Mouse (Mus musculus) midbrain, embryonic 15.5 days (tissue): ENCODE data around the gene Ttl. TPM values are rescaled to one million over a fixed set of nuclear protein-coding genes. Genes with fewer than 3 reads are reported as not detected.

Source experiments
- ATAC-seq: fragments of 200-750 bp; cut with Nextera tagmentation; replicated peaks from 2 replicates; pipeline ENCODE4 v1.8.0; 2017; ENCODE audit warnings: moderate TSS enrichment
- H3K27ac ChIP-seq: fragments of 300-500 bp; sonication (generic); 2 replicates; pipeline ENCODE4 v1.5.1; 2015; ENCODE audit warnings: mild to moderate bottlenecking, inconsistent platforms
- H3K27me3 ChIP-seq: fragments of 300-500 bp; sonication (generic); replicated peaks from 2 replicates; pipeline ENCODE4 v1.6.1; 2015; ENCODE audit warnings: inconsistent platforms
- H3K36me3 ChIP-seq: fragments of 300-500 bp; sonication (generic); replicated peaks from 2 replicates; pipeline ENCODE4 v1.6.1; 2015; ENCODE audit warnings: inconsistent platforms
- H3K4me1 ChIP-seq: fragments of 300-500 bp; sonication (generic); 2 replicates; pipeline ENCODE4 v1.6.1; 2015; ENCODE audit warnings: inconsistent platforms
- H3K4me2 ChIP-seq: fragments of 300-500 bp; sonication (generic); 2 replicates; pipeline ENCODE4 v1.6.1; 2015; ENCODE audit warnings: inconsistent platforms, mild to moderate bottlenecking, moderate library complexity
- H3K4me3 ChIP-seq: fragments of 300-500 bp; sonication (generic); 2 replicates; pipeline ENCODE4 v1.5.1; 2015; ENCODE audit warnings: mild to moderate bottlenecking, inconsistent platforms
- H3K9ac ChIP-seq: fragments of 300-500 bp; sonication (generic); 2 replicates; pipeline ENCODE4 v1.6.1; 2015; ENCODE audit warnings: mild to moderate bottlenecking, inconsistent platforms
- H3K9me3 ChIP-seq: fragments of 300-500 bp; sonication (generic); 2 replicates; pipeline ENCODE4 v1.6.1; 2016; ENCODE audit warnings: inconsistent platforms
- WGBS: fragments of 180-500 bp; shearing (Covaris S2); methylation state at CpG from one replicate; pipeline ENCODE4 v1.1.7; 2015; ENCODE audit warnings: mixed read lengths; 5-methylcytosine and 5-hydroxymethylcytosine counted together
- polyA plus RNA-seq: library from polyadenylated mRNA; unstranded; fragments of >200 nt; fragmentation: Nextera tagmentation; extraction: Ambion mirVana; gene quantifications from 2 replicates; pipeline ENCODE4 v1.2.1, GENCODE M21; 2015

Gene Ttl
- polyA plus RNA-seq, 1 experiment from 2014 or later: 32.9 TPM

GRCm38 (mm10) chr2:129056597-129056996 lies 9.1 kb upstream of the Ttl start:
- Histone ChIP-seq H3K27me3 (no peaks in the 10 kb centered on the region), H3K9me3 (no peaks in the 10 kb centered on the region), H3K27ac (no peak overlapping the region), H3K4me3 (no peak overlapping the region), H3K4me2 (no peak overlapping the region), H3K9ac (no peak overlapping the region), H3K4me1 (no peaks in the 10 kb centered on the region), H3K36me3 (no peaks in the 10 kb centered on the region)
- 47% methylated on average over 9 of the region's 9 CpGs for WGBS
- no peak for ATAC-seq

- Histone ChIP-seq H3K4me2 (no peak overlapping the region), H3K9ac (no peak overlapping the region), H3K27me3 (no peaks in the 10 kb centered on the region), H3K27ac (no peak overlapping the region), H3K4me3 (no peak overlapping the region), H3K36me3 (no peaks in the 10 kb centered on the region), H3K4me1 (no peaks in the 10 kb centered on the region), H3K9me3 (no peaks in the 10 kb centered on the region)
- ATAC-seq: no peak
- 96% methylated on average over 8 of the region's 8 CpGs for WGBS
Measured at GRCm38 (mm10) chr2:129057256-129057655, 8.5 kb upstream of the Ttl start.

DNA sequence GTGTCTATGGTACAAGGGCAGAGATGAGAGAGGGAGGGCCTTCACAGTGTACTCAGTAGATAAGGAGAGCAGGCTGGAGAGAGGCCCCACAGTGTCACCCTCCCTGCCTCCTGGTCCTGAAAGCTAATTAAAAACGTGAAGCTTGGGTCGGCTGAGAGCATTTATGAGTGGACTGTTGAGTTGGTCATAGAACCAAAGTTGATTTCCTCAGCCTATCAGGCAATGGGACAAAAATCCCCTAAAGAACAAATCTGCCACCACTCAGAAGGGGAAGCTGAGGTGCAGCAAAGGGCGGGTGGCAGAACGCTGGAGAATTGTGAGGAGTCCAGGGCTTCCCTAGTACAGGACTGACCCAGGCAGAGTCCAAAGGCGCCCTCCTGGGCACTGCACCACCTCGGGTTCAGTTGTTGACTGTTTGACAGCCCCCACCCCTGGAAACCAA lies 7.8 kb upstream of the Ttl start:
- H3K4me3 ChIP-seq: no peak overlapping the region
- no peak overlapping the region for H3K27ac ChIP-seq
- H3K4me2 ChIP-seq: no peak overlapping the region
- H3K36me3 ChIP-seq: no peaks in the 10 kb centered on the region
- 92% methylated on average over 6 of the region's 6 CpGs for WGBS
- H3K27me3 ChIP-seq: no peaks in the 10 kb centered on the region
- no peaks in the 10 kb centered on the region for H3K4me1 ChIP-seq
- no peaks in the 10 kb centered on the region for H3K9me3 ChIP-seq
- H3K9ac ChIP-seq: no peak overlapping the region
- ATAC-seq: no peak

DNA sequence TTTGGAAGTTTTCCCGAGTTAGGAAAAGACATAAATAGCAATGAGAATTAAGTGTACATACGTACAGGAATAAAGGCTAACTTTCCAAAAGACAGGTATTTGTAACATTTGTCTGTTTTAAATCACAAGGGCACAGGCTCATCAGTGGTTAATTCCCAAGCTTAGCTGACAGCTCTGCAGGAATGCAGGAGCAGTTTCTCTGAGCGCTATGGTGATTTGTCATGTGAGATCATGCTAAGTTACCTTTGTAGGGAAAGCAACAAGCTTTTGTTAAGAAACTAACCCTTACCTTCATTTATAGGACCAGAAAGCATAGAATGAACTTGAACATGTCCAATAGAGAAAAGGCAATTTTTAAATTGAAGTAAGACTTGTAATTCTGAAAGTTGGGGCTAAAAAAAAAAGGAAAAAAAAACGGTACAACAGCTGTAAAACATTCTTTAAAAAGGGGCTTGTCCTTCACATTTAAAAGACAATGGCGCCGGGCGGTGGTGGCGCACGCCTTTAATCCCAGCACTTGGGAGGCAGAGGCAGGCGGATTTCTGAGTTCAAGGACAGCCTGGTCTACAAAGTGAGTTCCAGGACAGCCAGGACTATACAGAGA lies 4.2 kb upstream of the Ttl start:
- no peak overlapping the region for H3K4me3 ChIP-seq
- H3K36me3 ChIP-seq: no peaks in the 10 kb centered on the region
- H3K4me1 ChIP-seq: peaks cover 10% of the 10 kb centered on the region
- H3K27ac ChIP-seq: no peak overlapping the region
- H3K27me3 ChIP-seq: no peaks in the 10 kb centered on the region
- WGBS: 82% methylated on average over 10 of the region's 10 CpGs
- no peak overlapping the region for H3K4me2 ChIP-seq
- H3K9ac ChIP-seq: no peak overlapping the region
- ATAC-seq: no peak
- no peaks in the 10 kb centered on the region for H3K9me3 ChIP-seq

- under 1% methylated on average over 20 of the region's 20 CpGs for WGBS
- H3K9ac ChIP-seq: peak overlapping the region; percentile 77
Measured at GRCm38 (mm10) chr2:129066326-129066725, 584 bp downstream of the Ttl start.

GRCm38 (mm10) chr2:129070296-129070695 lies 4.6 kb downstream of the Ttl start:
- no peak for ATAC-seq

More at GRCm38 (mm10) chr2:129066326-129066725, 584 bp downstream of the Ttl start:
- Histone ChIP-seq H3K36me3 (no peaks in the 10 kb centered on the region), H3K27ac (peak overlapping the region; percentile 84), H3K4me2 (peak overlapping the region; percentile 79), H3K4me3 (peak overlapping the region; percentile 70), H3K27me3 (no peaks in the 10 kb centered on the region), H3K9me3 (no peaks in the 10 kb centered on the region), H3K4me1 (peaks cover 30% of the 10 kb centered on the region)
- ATAC-seq: peak; percentile 85

GRCm38 (mm10) chr2:129078313-129078712 lies 12.6 kb downstream of the Ttl start:
- Histone ChIP-seq H3K9ac (no peak overlapping the region), H3K36me3 (peaks cover 38% of the 10 kb centered on the region)

More at GRCm38 (mm10) chr2:129070296-129070695, 4.6 kb downstream of the Ttl start:
- WGBS: 89% methylated on average over 3 of the region's 3 CpGs
- Histone ChIP-seq H3K27me3 (no peaks in the 10 kb centered on the region), H3K9ac (no peak overlapping the region), H3K4me3 (no peak overlapping the region), H3K36me3 (no peaks in the 10 kb centered on the region), H3K9me3 (no peaks in the 10 kb centered on the region), H3K4me2 (no peak overlapping the region), H3K4me1 (peaks cover 25% of the 10 kb centered on the region), H3K27ac (no peak overlapping the region)

GRCm38 (mm10) chr2:129079194-129079593 lies 13.5 kb downstream of the Ttl start:
- Histone ChIP-seq H3K27ac (no peak overlapping the region), H3K9me3 (no peaks in the 10 kb centered on the region), H3K36me3 (peaks cover 38% of the 10 kb centered on the region), H3K4me2 (no peak overlapping the region), H3K4me1 (no peaks in the 10 kb centered on the region), H3K27me3 (no peaks in the 10 kb centered on the region), H3K4me3 (no peak overlapping the region), H3K9ac (no peak overlapping the region)
- 81% methylated on average over 2 of the region's 2 CpGs for WGBS
- ATAC-seq: no peak

More at GRCm38 (mm10) chr2:129078313-129078712, 12.6 kb downstream of the Ttl start:
- ATAC-seq: no peak
- Histone ChIP-seq H3K4me1 (no peaks in the 10 kb centered on the region), H3K9me3 (no peaks in the 10 kb centered on the region), H3K4me3 (no peak overlapping the region), H3K4me2 (no peak overlapping the region), H3K27ac (no peak overlapping the region), H3K27me3 (no peaks in the 10 kb centered on the region)
- 82% methylated on average over 3 of the region's 3 CpGs for WGBS

GRCm38 (mm10) chr2:129081097-129081496 lies 15.4 kb downstream of the Ttl start:
- H3K36me3 ChIP-seq: peaks cover 42% of the 10 kb centered on the region
- no peaks in the 10 kb centered on the region for H3K9me3 ChIP-seq
- H3K4me1 ChIP-seq: no peaks in the 10 kb centered on the region
- 69% methylated on average over 13 of the region's 13 CpGs for WGBS
- H3K4me3 ChIP-seq: no peak overlapping the region
- no peaks in the 10 kb centered on the region for H3K27me3 ChIP-seq
- no peak overlapping the region for H3K9ac ChIP-seq
- no peak overlapping the region for H3K27ac ChIP-seq
- no peak for ATAC-seq
- H3K4me2 ChIP-seq: no peak overlapping the region

GRCm38 (mm10) chr2:129083514-129083913 lies 17.8 kb downstream of the Ttl start:
- Histone ChIP-seq H3K4me3 (no peak overlapping the region), H3K27ac (no peak overlapping the region), H3K4me2 (no peak overlapping the region), H3K4me1 (no peaks in the 10 kb centered on the region), H3K36me3 (peaks cover 34% of the 10 kb centered on the region), H3K9me3 (no peaks in the 10 kb centered on the region), H3K9ac (no peak overlapping the region), H3K27me3 (no peaks in the 10 kb centered on the region)
- WGBS: 95% methylated on average over 5 of the region's 5 CpGs
- no peak for ATAC-seq

- peaks cover 31% of the 10 kb centered on the region for H3K36me3 ChIP-seq
- H3K4me1 ChIP-seq: no peaks in the 10 kb centered on the region
- H3K27ac ChIP-seq: no peak overlapping the region
- H3K4me3 ChIP-seq: no peak overlapping the region
- no peak overlapping the region for H3K9ac ChIP-seq
- no peaks in the 10 kb centered on the region for H3K9me3 ChIP-seq
- 56% methylated on average over 2 of the region's 2 CpGs for WGBS
- H3K27me3 ChIP-seq: no peaks in the 10 kb centered on the region
- ATAC-seq: no peak
- H3K4me2 ChIP-seq: no peak overlapping the region
Measured at GRCm38 (mm10) chr2:129084959-129085358, 19.2 kb downstream of the Ttl start.

DNA sequence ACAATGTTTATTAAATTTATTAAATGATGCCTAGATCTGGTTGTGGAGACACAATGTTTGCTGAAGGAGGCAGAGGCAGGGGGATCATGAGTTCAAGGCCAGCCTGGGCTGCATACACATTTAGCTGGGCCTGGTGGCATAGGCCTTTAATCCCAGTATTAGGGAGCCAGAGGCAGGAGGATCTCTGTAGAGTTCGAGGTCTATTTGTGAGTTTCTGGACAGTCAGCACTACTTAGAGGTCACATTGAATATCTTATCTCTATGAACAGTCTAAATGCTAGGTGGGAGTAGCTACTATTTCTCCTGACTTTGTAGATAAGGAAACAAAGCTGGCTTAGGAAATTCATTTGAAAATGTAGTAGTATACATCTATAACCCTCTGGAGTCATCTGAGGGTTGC lies 21.8 kb downstream of the Ttl start:
- no peak overlapping the region for H3K27ac ChIP-seq
- 97% methylated on average over 1 of the region's 1 CpGs for WGBS
- no peak for ATAC-seq
- no peaks in the 10 kb centered on the region for H3K27me3 ChIP-seq
- no peak overlapping the region for H3K4me2 ChIP-seq
- H3K4me1 ChIP-seq: no peaks in the 10 kb centered on the region
- peaks cover 33% of the 10 kb centered on the region for H3K36me3 ChIP-seq
- no peak overlapping the region for H3K9ac ChIP-seq
- no peaks in the 10 kb centered on the region for H3K9me3 ChIP-seq
- H3K4me3 ChIP-seq: no peak overlapping the region

- WGBS: 76% methylated on average over 4 of the region's 4 CpGs
Measured at GRCm38 (mm10) chr2:129090370-129090769, 24.6 kb downstream of the Ttl start.

More at GRCm38 (mm10) chr2:129090370-129090769, 24.6 kb downstream of the Ttl start:
- no peak overlapping the region for H3K9ac ChIP-seq
- no peaks in the 10 kb centered on the region for H3K9me3 ChIP-seq
- peaks cover 40% of the 10 kb centered on the region for H3K36me3 ChIP-seq
- H3K4me2 ChIP-seq: no peak overlapping the region
- H3K4me1 ChIP-seq: no peaks in the 10 kb centered on the region
- no peaks in the 10 kb centered on the region for H3K27me3 ChIP-seq
- no peak for ATAC-seq
- no peak overlapping the region for H3K27ac ChIP-seq
- no peak overlapping the region for H3K4me3 ChIP-seq
